Mouse (Mus musculus): Measurements from ENCODE around the gene Zfyve26.

- TF ChIP-seq HCFC1 (IDR thresholded peaks at IDR 0.05; ENCODE audit: borderline replicate concordance, insufficient read depth, low read length): no peak
- TF ChIP-seq ZNF384 (IDR thresholded peaks at IDR 0.05; ENCODE audit: low read depth, low read length): no peak
Measured at GRCm38 (mm10) chr12:79331722-79332121, 35.6 kb upstream of the Zfyve26 start.
